Mouse (Mus musculus) left cerebral cortex, adult 2 months (tissue): ENCODE measurements around the gene Islr2. TPM values are rescaled to one million over a fixed set of nuclear protein-coding genes. Genes with fewer than 3 reads are reported as not detected.
A peak's percentile ranks its signal among the peaks of the same experiment; 100 is the strongest.

Source experiments
- DNase-seq, 2 experiments: peaks; one replicate each; pipeline ENCODE4 v3.0.0; 2021 to 2022; ENCODE audit warnings: low spot score in 2 of 2, mixed read lengths in 1 of 2; ENCODE audit errors: extremely low spot score in 1 of 2
- H3K27ac ChIP-seq: fragments of 200-600 bp; 2 replicates; pipeline ENCODE4 v1.8.1; 2022
- H3K4me3 ChIP-seq: fragments of 200-600 bp; 2 replicates; pipeline ENCODE4 v1.8.1; 2022
- CTCF ChIP-seq: fragments of 200-600 bp; IDR thresholded peaks from 2 replicates; pipeline ENCODE4 v1.8.1; 2022; ENCODE audit warnings: antibody characterized with exemption, mild to moderate bottlenecking, moderate library complexity
- intact Hi-C: fragments of 180-260 bp; cut with DNase I; formaldehyde crosslinking; loops from one replicate; pipeline ENCODE4 v1.15.1; 2025
- total RNA-seq, 2 experiments: library from RNA; stranded (reverse); gene quantifications; 2 replicates each; pipeline ENCODE4 v1.2.3; 2021

Islr2 gene
- total RNA-seq, 2 experiments from 2014 or later, result 72.1 to 74.0 TPM

GRCm38 (mm10) chr9:58179390-58179789 is 24.7 kb downstream of the Islr2 start:
- no peak for TF ChIP-seq CTCF
- intact Hi-C loops, result no loop called here
- Histone ChIP-seq H3K4me3 (no peak overlapping the region), H3K27ac (no peak overlapping the region)
- no peak for DNase-seq

- TF ChIP-seq CTCF, result no peak
- peak overlapping the region; percentile 76 for H3K27ac ChIP-seq
- no peak for DNase-seq
- H3K4me3 ChIP-seq, result no peak overlapping the region
- intact Hi-C loops, result loop anchor here (2.0 kb wide), 1 partner anchor 20 kb away; no protein-coding TSS in a partner anchor
These were observed 27.0 kb downstream of the Islr2 start for GRCm38 (mm10) chr9:58177165-58177564.

- TF ChIP-seq CTCF, result no peak
- peak overlapping the region; percentile 93 for H3K27ac ChIP-seq
- H3K4me3 ChIP-seq, result no peak overlapping the region
- peak in 1 of 2 experiments; percentile 44 for DNase-seq
- intact Hi-C loops, result loop anchor here (1.0 to 2.0 kb wide), 4 partner anchors 21 to 110 kb away; no protein-coding TSS in a partner anchor
These were observed 28.2 kb downstream of the Islr2 start for GRCm38 (mm10) chr9:58175745-58176487.

- DNase-seq, result no peak
- intact Hi-C loops, result loop anchor here (1.0 kb wide), 3 partner anchors 27 to 109 kb away; no protein-coding TSS in a partner anchor
- H3K27ac ChIP-seq, result peak overlapping the region; percentile 93
These were observed 29.3 kb downstream of the Islr2 start for GRCm38 (mm10) chr9:58174818-58175251.

GRCm38 (mm10) chr9:58172863-58173262 is 31.3 kb downstream of the Islr2 start:
- H3K27ac ChIP-seq, result no peak overlapping the region
- intact Hi-C loops, result no loop called here

More at GRCm38 (mm10) chr9:58174818-58175251, 29.3 kb downstream of the Islr2 start:
- no peak for TF ChIP-seq CTCF
- no peak overlapping the region for H3K4me3 ChIP-seq

GRCm38 (mm10) chr9:58169426-58169825 is 34.7 kb downstream of the Islr2 start:
- H3K27ac ChIP-seq, result no peak overlapping the region
- no peak overlapping the region for H3K4me3 ChIP-seq
- intact Hi-C loops, result no loop called here
- no peak for DNase-seq
- TF ChIP-seq CTCF, result no peak

More at GRCm38 (mm10) chr9:58172863-58173262, 31.3 kb downstream of the Islr2 start:
- DNase-seq, result no peak
- TF ChIP-seq CTCF, result no peak
- H3K4me3 ChIP-seq, result no peak overlapping the region

GRCm38 (mm10) chr9:58168880-58169279 is 35.2 kb downstream of the Islr2 start:
- intact Hi-C loops, result no loop called here
- no peak for TF ChIP-seq CTCF
- no peak overlapping the region for H3K27ac ChIP-seq

GRCm38 (mm10) chr9:58165779-58166178 is 38.3 kb downstream of the Islr2 start:
- intact Hi-C loops, result no loop called here
- no peak for DNase-seq
- Histone ChIP-seq H3K27ac (no peak overlapping the region), H3K4me3 (no peak overlapping the region)
- no peak for TF ChIP-seq CTCF

More at GRCm38 (mm10) chr9:58168880-58169279, 35.2 kb downstream of the Islr2 start:
- no peak overlapping the region for H3K4me3 ChIP-seq
- no peak for DNase-seq

- H3K4me3 ChIP-seq, result no peak overlapping the region
- DNase-seq, result no peak
- no peak for TF ChIP-seq CTCF
- intact Hi-C loops, result no loop called here
- no peak overlapping the region for H3K27ac ChIP-seq
These were observed 41.0 kb downstream of the Islr2 start for GRCm38 (mm10) chr9:58163146-58163545.

- Histone ChIP-seq H3K4me3 (no peak overlapping the region), H3K27ac (no peak overlapping the region)
- no peak for DNase-seq
- intact Hi-C loops, result no loop called here
- TF ChIP-seq CTCF, result no peak
These were observed 41.9 kb downstream of the Islr2 start for GRCm38 (mm10) chr9:58162173-58162572.

GRCm38 (mm10) chr9:58160315-58160714 is 43.8 kb downstream of the Islr2 start:
- peak overlapping the region; percentile 47; the same call in 1 of the 2 replicates for H3K27ac ChIP-seq
- DNase-seq, result no peak
- H3K4me3 ChIP-seq, result no peak overlapping the region
- no peak for TF ChIP-seq CTCF
- intact Hi-C loops, result no loop called here

- TF ChIP-seq CTCF, result no peak
- DNase-seq, result peak in 1 of 2 experiments; percentile 29
- no peak overlapping the region for H3K4me3 ChIP-seq
- peak overlapping the region; percentile 47; the same call in 1 of the 2 replicates for H3K27ac ChIP-seq
- intact Hi-C loops, result no loop called here
These were observed 44.3 kb downstream of the Islr2 start for GRCm38 (mm10) chr9:58159855-58160254.
